In genomic region chr3:27703531-27703930, GRCm38 (mm10) we compare ENCODE assay signal across 25 mouse cellular contexts. TPM values are rescaled to one million over a fixed set of nuclear protein-coding genes. Genes with fewer than 3 reads are reported as not detected.
DNase-seq lines count a peak whose midpoint lies in the region; ATAC-seq and TF ChIP-seq lines count a peak whose summit lies in the region.
"Had no signal": no experiment of that assay in that cellular context is flagged by ENCODE, and none has a peak within 500 bp of the region (broad histone marks: within the 10 kb centered on the region; RNA-seq: fewer than 3 reads in every experiment).

No protein-coding gene starts in this region.

- H3K9me3 ChIP-seq in E14TG2a.4 (ENCODE audit: low read length) (no peaks in the 10 kb centered on the region), ES-Bruce4 (replicated peaks; ENCODE audit: control insufficient read depth, insufficient read depth, low read length, poor library complexity, severe bottlenecking) (no peaks in the 10 kb centered on the region)
- H3K9me3 ChIP-seq in intestine, embryonic 15.5 days, result no peaks in the 10 kb centered on the region
- H3K9me3 ChIP-seq: embryonic facial prominence, embryonic 12.5 days; embryonic facial prominence, embryonic 15.5 days; heart, embryonic 10.5 days; heart, embryonic 13.5 days; hindbrain, embryonic 12.5 days; hindbrain, embryonic 15.5 days had no signal

- 87% methylated on average over 8 of the region's 8 CpGs for WGBS in intestine, embryonic 15.5 days

- peak overlapping the region; percentile 37; the same call in 1 of the 2 replicates for H3K4me3 ChIP-seq in E14TG2a.4 (replicated peaks; ENCODE audit: low read length)
- no peak overlapping the region for H3K4me3 ChIP-seq in ES-Bruce4 (ENCODE audit: low read depth, low read length)
- H3K4me3 ChIP-seq in intestine, embryonic 15.5 days (replicated peaks), result no peak overlapping the region
- H3K4me3 ChIP-seq: embryonic facial prominence, embryonic 12.5 days; embryonic facial prominence, embryonic 15.5 days; gastrocnemius, adult 2 months; heart, embryonic 10.5 days; heart, embryonic 13.5 days; hindbrain, embryonic 12.5 days; hindbrain, embryonic 15.5 days had no signal

- H3K4me1 ChIP-seq in E14TG2a.4 (replicated peaks; ENCODE audit: low read depth, low read length) (peaks cover 78% of the 10 kb centered on the region), ES-Bruce4 (ENCODE audit: control insufficient read depth, insufficient read depth, low read length) (peaks cover 11% of the 10 kb centered on the region)
- peaks cover 27% of the 10 kb centered on the region for H3K4me1 ChIP-seq in intestine, embryonic 15.5 days (replicated peaks)

- TF ChIP-seq POLR2A in ES-Bruce4 (IDR thresholded peaks at IDR 0.05; ENCODE audit: insufficient read depth, low read length), result no peak

- ATAC-seq in intestine, embryonic 15.5 days, result no peak
- ATAC-seq: activated CD4-positive, CD25-positive, alpha-beta regulatory T cell, adult 4 months; CD4-positive, CD25-positive, alpha-beta regulatory T cell, adult 4 months; forebrain, embryonic 14.5 days; forebrain, postnatal 0 days had no signal

- no peak overlapping the region for H3K4me2 ChIP-seq in intestine, embryonic 15.5 days (replicated peaks)
- H3K4me2 ChIP-seq: embryonic facial prominence, embryonic 12.5 days; embryonic facial prominence, embryonic 15.5 days; heart, embryonic 13.5 days; hindbrain, embryonic 12.5 days; hindbrain, embryonic 15.5 days had no signal

- H3K27me3 ChIP-seq in E14TG2a.4 (ENCODE audit: insufficient read depth, low read length) (peaks cover 12% of the 10 kb centered on the region), ES-Bruce4 (ENCODE audit: control insufficient read depth, insufficient read depth, low read length, poor library complexity, severe bottlenecking) (no peaks in the 10 kb centered on the region; the same call in 1 of the 2 replicates)
- no peaks in the 10 kb centered on the region for H3K27me3 ChIP-seq in intestine, embryonic 15.5 days (replicated peaks)
- H3K27me3 ChIP-seq: embryonic facial prominence, embryonic 12.5 days; embryonic facial prominence, embryonic 15.5 days; heart, embryonic 13.5 days; hindbrain, embryonic 12.5 days; hindbrain, embryonic 15.5 days had no signal

- TF ChIP-seq EP300 in ES-Bruce4 (IDR thresholded peaks at IDR 0.05; ENCODE audit: insufficient read depth, low read depth, low read length), result peak; percentile 85

- peak; percentile 95 for DNase-seq in R1 (ENCODE audit: low read depth, low spot score)
- no peak for DNase-seq in heart, adult 8-10 months (ENCODE audit: low spot score)
- DNase-seq in layer of hippocampus, adult 9-11 months, result no peak
- DNase-seq: adrenal gland, adult 8-10 months; adrenal gland, postnatal 25 days; cerebellum, adult 18-20 months; cerebellum, adult 9-10 months; cerebellum, postnatal 25 days; forebrain, postnatal 0 days; gastrocnemius, adult 2 months; gastrocnemius, postnatal 14 days; heart, adult 18-20 months; kidney, adult 11 months had no signal

- H3K36me3 ChIP-seq in E14TG2a.4 (ENCODE audit: insufficient read depth, low read length), result no peaks in the 10 kb centered on the region
- no peaks in the 10 kb centered on the region for H3K36me3 ChIP-seq in ES-Bruce4 (ENCODE audit: control insufficient read depth, insufficient read depth, low read length, poor library complexity, severe bottlenecking)
- no peaks in the 10 kb centered on the region for H3K36me3 ChIP-seq in intestine, embryonic 15.5 days
- H3K36me3 ChIP-seq: embryonic facial prominence, embryonic 12.5 days; hindbrain, embryonic 12.5 days; hindbrain, embryonic 15.5 days had no signal

- TF ChIP-seq CTCF in E14TG2a.4 (conservative IDR thresholded peaks at IDR 0.05; ENCODE audit: low read length) (no peak), ES-Bruce4 (IDR thresholded peaks at IDR 0.05; ENCODE audit: low read depth, low read length) (no peak)

- H3K27ac ChIP-seq in ES-Bruce4 (ENCODE audit: insufficient read depth, low read length), result peak overlapping the region; percentile 75
- no peak overlapping the region for H3K27ac ChIP-seq in intestine, embryonic 15.5 days
- H3K27ac ChIP-seq: embryonic facial prominence, embryonic 12.5 days; embryonic facial prominence, embryonic 15.5 days; gastrocnemius, adult 2 months; heart, embryonic 10.5 days; heart, embryonic 13.5 days; hindbrain, embryonic 12.5 days; hindbrain, embryonic 15.5 days had no signal

- no peak overlapping the region for H3K9ac ChIP-seq in ES-Bruce4 (ENCODE audit: low read depth, poor library complexity, severe bottlenecking)
- no peak overlapping the region for H3K9ac ChIP-seq in intestine, embryonic 15.5 days
- H3K9ac ChIP-seq: embryonic facial prominence, embryonic 12.5 days; embryonic facial prominence, embryonic 15.5 days; forebrain, postnatal 0 days; heart, embryonic 13.5 days; hindbrain, embryonic 12.5 days; hindbrain, embryonic 15.5 days had no signal

RNA-seq across cellular contexts. Expression of gene Fndc3b, which starts 7.6 kb away (rescaled TPM):
- polyA plus RNA-seq in ES-Bruce4 (2011; ENCODE audit: insufficient read depth, insufficient read length, low read depth, missing spikeins), result 36.7 and 42.6 TPM in 2 replicates
- polyA plus RNA-seq in intestine, embryonic 15.5 days (2015; fragmentation: Nextera tagmentation; extraction: Ambion mirVana), result 20.1 and 21.7 TPM in 2 replicates
- total RNA-seq in heart, adult 8-10 months (2022), result 10 to 100 TPM; 41.8 to 50.5 (median 49.8) TPM
